Mouse (Mus musculus): ENCODE data around the gene Mptx2.
"Not testable (repeated sequence)": the region's sequence is repeated elsewhere in the genome, so short reads cannot be mapped to it uniquely, and the experiment has no call there.

Mptx2 gene

GRCm38 (mm10) chr1:173277677-173278076, at the start of gene Mptx2:
TSS of gene Mptx2 (minus strand) at chr1:173277777.
- DNase-seq = no peak

- DNase-seq = no peak
Observed at GRCm38 (mm10) chr1:173326552-173326951, 49.0 kb upstream of the Mptx2 start.

GRCm38 (mm10) chr1:173325395-173325794, 47.8 kb upstream of the Mptx2 start:
- no peak for DNase-seq

GRCm38 (mm10) chr1:173324961-173325360, 47.4 kb upstream of the Mptx2 start:
- no peak for DNase-seq

- no peak for DNase-seq
Observed at GRCm38 (mm10) chr1:173323839-173324585, 46.4 kb upstream of the Mptx2 start.

GRCm38 (mm10) chr1:173322249-173322627, 44.7 kb upstream of the Mptx2 start:
- no peak for DNase-seq

- DNase-seq = no peak
Observed at GRCm38 (mm10) chr1:173321593-173322248, 44.1 kb upstream of the Mptx2 start.

- DNase-seq = no peak
Observed at GRCm38 (mm10) chr1:173317925-173318477, 40.4 kb upstream of the Mptx2 start.

- no peak for DNase-seq
Observed at GRCm38 (mm10) chr1:173315725-173316124, 38.1 kb upstream of the Mptx2 start.

GRCm38 (mm10) chr1:173313535-173314050, 36.0 kb upstream of the Mptx2 start:
- DNase-seq = not testable (repeated sequence)

- not testable (repeated sequence) for DNase-seq
Observed at GRCm38 (mm10) chr1:173302795-173303194, 25.2 kb upstream of the Mptx2 start.

GRCm38 (mm10) chr1:173265701-173266100, 11.9 kb downstream of the Mptx2 start, which contains the start of gene Olfr418:
TSS of gene Olfr418 (plus strand) at chr1:173266001.
- no peak for DNase-seq

- DNase-seq = no peak
Observed at GRCm38 (mm10) chr1:173249888-173250287, 27.7 kb downstream of the Mptx2 start.

- DNase-seq = not testable (repeated sequence)
Observed at GRCm38 (mm10) chr1:173237004-173237403, 40.6 kb downstream of the Mptx2 start.

GRCm38 (mm10) chr1:173227081-173227480, 50.5 kb downstream of the Mptx2 start, which contains the start of gene Fcer1a:
TSS of gene Fcer1a (minus strand) at chr1:173227214.
- DNase-seq = no peak

All from layer of hippocampus, adult 9-11 months (tissue).